Mouse (Mus musculus): ENCODE measurements at regions not wholly inside any gene's neighbourhood (a gene's known extent, or its start where the extent isn't known, plus 50 kb on each side); places are given as distances from the start of the nearest gene placed in this dataset.
A peak's percentile ranks its signal among the peaks of the same experiment; 100 is the strongest.
"Not testable (repeated sequence)": the region's sequence is repeated elsewhere in the genome, so short reads cannot be mapped to it uniquely, and the experiment has no call there.

DNA sequence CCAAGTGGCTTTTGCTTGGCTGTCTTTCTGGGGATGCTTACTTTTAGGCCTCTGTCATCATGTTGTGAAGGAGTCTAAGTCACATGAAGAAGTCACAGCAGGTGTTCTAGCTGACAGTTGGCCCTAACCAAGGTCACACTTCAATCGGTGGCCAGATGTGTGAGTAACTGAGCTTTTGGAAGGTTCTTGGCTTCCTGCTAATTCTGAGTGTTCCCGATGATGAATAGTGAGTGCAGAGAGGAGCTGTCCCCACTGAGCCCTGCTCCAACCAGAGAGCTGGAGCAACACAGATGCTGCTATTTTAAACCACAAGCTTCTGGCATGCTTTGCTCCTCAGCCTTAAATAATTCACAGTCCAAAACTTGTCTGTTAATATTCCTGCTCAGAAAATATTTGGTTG lies 1966.6 kb downstream of the 9330182O14Rik start:
- peak; percentile 9 for DNase-seq (ENCODE audit: low read depth)
- TF ChIP-seq POLR2A (IDR thresholded peaks at IDR 0.05; ENCODE audit: borderline replicate concordance, extremely low read depth, insufficient read depth, insufficient read length, poor library complexity, severe bottlenecking) (no peak), CTCF (IDR thresholded peaks at IDR 0.05; ENCODE audit: borderline replicate concordance, extremely low read depth, insufficient read depth, insufficient read length) (no peak)

DNA sequence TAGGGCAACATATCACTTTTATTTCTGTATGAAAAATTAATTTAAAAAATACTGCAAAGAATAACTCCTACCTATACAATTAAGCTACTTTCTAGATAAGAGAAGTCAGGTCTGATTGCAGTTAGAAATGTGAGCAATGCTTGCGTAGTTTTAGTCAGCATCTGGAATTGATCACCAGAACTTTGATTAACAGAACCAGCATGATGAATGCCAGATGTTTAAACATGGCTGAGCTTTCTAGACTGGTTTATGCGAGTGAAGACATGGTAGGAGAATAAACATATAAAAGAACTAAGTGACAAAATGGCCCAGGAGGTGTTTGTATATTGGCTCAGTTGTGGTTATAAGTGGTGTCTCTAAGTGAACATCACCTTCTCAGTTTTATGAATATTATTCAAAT lies 1970.7 kb downstream of the 9330182O14Rik start:
- no peak for DNase-seq (ENCODE audit: low read depth)
- TF ChIP-seq POLR2A (IDR thresholded peaks at IDR 0.05; ENCODE audit: borderline replicate concordance, extremely low read depth, insufficient read depth, insufficient read length, poor library complexity, severe bottlenecking) = no peak
- no peak for TF ChIP-seq CTCF (IDR thresholded peaks at IDR 0.05; ENCODE audit: borderline replicate concordance, extremely low read depth, insufficient read depth, insufficient read length)

DNA sequence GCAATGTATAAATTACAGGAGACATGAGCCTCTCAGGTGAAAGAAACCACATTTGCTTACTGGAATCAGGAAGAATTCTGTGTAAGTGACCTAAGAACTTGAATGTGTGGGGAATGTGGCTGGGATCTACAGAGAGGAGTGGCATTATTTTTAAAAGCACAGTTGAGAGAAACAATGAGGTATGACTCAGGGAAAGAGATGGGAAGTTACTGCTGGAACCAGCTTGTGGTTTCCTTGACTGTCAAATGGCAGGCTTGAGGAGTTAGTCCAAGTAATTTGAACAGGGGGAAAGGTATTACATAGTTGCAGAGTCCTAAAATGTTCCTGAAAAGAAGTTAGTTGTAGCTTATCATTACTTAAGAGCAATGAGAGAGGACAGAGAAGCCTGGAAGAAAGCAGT lies 1972.9 kb downstream of the 9330182O14Rik start:
- DNase-seq (ENCODE audit: low read depth) = no peak

DNA sequence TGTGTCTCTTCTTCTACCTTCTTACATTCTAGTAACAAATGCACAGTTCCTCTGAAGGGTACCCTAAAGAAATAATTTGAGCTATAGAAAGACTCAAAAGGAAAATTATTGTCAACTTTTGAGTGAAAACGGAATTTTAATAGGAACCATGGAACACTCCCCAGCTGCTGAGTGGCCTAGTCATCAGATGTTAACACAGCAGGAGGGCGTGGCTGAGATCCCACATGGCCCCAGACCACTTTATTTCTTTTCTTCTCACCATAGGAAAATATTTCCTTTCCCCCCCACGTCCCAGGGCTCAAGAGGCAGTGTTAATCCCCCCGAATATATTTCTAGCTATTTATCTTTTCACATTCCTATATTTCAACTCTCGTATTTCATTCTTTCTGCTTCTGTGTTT lies 1977.6 kb downstream of the 9330182O14Rik start:
- DNase-seq (ENCODE audit: low read depth) = no peak
- TF ChIP-seq POLR2A (IDR thresholded peaks at IDR 0.05; ENCODE audit: borderline replicate concordance, extremely low read depth, insufficient read depth, insufficient read length, poor library complexity, severe bottlenecking) (no peak), CTCF (IDR thresholded peaks at IDR 0.05; ENCODE audit: borderline replicate concordance, extremely low read depth, insufficient read depth, insufficient read length) (no peak)

More for the DNA sequence above, 1972.9 kb downstream of the 9330182O14Rik start:
- no peak for TF ChIP-seq CTCF (IDR thresholded peaks at IDR 0.05; ENCODE audit: borderline replicate concordance, extremely low read depth, insufficient read depth, insufficient read length)
- no peak for TF ChIP-seq POLR2A (IDR thresholded peaks at IDR 0.05; ENCODE audit: borderline replicate concordance, extremely low read depth, insufficient read depth, insufficient read length, poor library complexity, severe bottlenecking)

DNA sequence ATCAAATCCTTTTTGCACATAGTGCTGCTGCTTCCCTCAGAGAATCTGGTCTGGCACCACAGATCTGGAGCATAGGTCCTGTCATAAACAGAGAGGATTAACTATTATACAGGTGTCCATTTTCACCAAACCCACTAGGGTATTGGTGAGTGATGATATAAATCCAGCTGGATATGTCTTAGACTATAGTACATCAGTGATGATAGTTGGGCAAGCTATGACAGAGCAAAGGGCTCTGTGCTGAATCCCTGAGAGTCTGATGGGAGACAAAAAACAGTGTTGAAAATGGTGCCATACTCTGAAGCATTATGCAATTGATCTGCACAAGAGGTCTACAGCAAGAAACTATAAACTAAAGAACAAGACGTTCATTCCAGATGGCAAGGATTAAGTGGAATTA lies 1993.3 kb downstream of the 9330182O14Rik start:
- no peak for DNase-seq (ENCODE audit: low read depth)
- TF ChIP-seq CTCF (IDR thresholded peaks at IDR 0.05; ENCODE audit: borderline replicate concordance, extremely low read depth, insufficient read depth, insufficient read length) (no peak), POLR2A (IDR thresholded peaks at IDR 0.05; ENCODE audit: borderline replicate concordance, extremely low read depth, insufficient read depth, insufficient read length, poor library complexity, severe bottlenecking) (no peak)

DNA sequence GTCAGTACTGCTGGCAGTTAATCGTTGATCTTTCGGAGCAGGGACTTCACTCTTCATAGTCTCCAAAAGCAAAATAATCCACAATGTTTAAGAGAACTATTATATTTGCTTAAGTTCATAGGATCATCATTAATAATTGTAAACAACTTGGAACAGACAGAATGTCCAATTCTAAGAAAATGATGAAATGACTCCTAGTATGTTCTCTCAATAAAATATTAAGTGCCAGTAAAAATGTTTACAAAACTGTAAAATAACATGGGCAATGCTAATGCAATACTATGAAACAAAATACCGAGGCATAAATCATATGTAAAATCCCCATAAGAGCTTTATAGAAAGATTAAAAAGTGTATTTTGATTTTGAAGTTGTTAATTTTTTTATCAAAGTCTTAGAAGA lies 1994.8 kb downstream of the 9330182O14Rik start:
- TF ChIP-seq CTCF (IDR thresholded peaks at IDR 0.05; ENCODE audit: borderline replicate concordance, extremely low read depth, insufficient read depth, insufficient read length) = no peak
- TF ChIP-seq POLR2A (IDR thresholded peaks at IDR 0.05; ENCODE audit: borderline replicate concordance, extremely low read depth, insufficient read depth, insufficient read length, poor library complexity, severe bottlenecking) = no peak

DNA sequence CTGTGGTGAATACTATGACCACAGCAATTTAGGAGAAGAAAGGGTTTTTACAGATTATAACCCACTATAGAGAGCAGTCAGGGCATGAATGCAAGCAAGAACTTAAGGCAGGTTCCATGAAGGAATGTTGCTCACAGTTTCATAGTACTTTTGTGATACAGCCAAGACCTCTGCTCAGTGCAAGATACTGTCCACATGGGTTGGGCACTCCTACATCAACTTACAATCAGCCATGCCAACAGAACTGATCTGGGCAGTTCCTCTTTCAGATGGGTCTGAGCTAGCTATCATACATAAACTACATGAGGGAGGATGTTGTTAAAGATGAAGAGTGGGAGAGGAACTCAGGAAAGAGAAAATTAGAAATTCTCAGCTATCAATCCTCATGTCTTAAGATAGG lies 2032.4 kb downstream of the 9330182O14Rik start:
- DNase-seq (ENCODE audit: low read depth) = no peak
- TF ChIP-seq CTCF (IDR thresholded peaks at IDR 0.05; ENCODE audit: borderline replicate concordance, extremely low read depth, insufficient read depth, insufficient read length) (no peak), POLR2A (IDR thresholded peaks at IDR 0.05; ENCODE audit: borderline replicate concordance, extremely low read depth, insufficient read depth, insufficient read length, poor library complexity, severe bottlenecking) (no peak)

More for the DNA sequence above, 1994.8 kb downstream of the 9330182O14Rik start:
- no peak for DNase-seq (ENCODE audit: low read depth)

DNA sequence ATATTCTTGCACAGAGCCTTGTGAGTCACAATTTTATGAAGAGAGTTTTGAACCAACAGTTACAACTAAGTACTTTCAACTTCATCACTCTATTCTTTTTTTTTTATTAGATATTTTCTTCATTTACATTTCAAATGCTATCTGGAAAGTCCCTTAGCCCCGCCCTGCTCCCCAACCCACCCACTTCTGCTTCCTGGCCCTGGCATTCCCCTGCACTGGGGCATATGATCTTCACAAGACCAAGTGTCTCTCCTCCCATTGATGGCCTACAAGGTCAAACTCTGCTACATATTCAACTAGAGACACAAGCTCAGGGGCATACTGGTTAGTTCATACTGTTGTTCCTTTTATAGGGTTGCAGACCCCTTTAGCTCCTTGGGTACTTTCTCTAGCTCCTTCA lies 2043.6 kb downstream of the 9330182O14Rik start:
- not testable (repeated sequence) for DNase-seq (ENCODE audit: low read depth)

DNA sequence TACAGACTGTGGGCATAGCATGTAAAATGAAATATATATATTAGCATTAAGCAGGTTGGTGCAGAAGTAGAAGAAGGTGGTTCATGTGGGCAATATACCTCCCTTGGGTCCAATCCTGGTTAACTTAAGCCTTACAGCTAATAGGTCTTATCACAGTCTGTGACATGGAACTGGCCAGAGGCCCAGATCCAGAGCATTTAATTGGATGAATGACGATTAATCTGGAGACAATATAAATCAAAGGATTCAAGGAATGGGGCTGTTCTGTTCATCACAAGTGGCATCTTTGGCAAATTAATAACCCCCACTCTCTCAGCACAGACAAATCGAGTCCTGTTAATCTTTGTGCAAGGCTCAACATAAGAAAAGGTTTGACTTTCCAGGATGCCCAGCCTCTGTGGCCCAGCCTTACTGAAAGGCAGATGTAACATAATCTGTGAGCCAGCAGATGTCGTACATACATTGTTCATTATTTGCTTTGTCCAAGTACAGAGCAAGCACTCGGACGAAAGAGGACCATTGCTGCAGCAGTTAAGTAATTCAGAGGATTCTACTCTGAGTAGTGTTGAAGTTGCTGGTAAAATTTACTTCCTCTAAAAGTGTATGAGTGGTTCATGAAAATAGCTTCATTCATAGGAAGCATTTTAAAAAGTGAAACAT lies 2073.2 kb downstream of the 9330182O14Rik start:
- DNase-seq (ENCODE audit: low read depth) = peak; percentile 79

DNA sequence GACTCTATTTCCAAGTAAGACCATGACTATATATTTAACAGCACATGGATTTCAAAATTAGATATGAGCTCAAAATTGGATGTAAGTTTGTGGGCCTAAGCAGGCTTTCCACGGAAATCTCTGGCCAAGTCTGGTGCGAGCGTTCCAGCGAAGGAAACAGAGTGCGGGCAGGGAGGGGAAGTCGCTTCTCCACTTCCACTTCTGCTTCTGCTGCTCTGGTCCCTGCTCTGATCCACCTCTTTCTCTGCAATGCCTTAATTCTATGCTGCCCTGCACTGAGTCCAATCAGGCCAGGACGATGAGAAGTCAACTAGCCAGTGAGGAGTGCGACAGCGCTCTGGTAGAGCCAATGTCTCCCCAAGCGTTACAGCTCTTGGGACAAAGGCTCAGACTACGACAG lies 2085.3 kb downstream of the 9330182O14Rik start:
- TF ChIP-seq CTCF (IDR thresholded peaks at IDR 0.05; ENCODE audit: borderline replicate concordance, extremely low read depth, insufficient read depth, insufficient read length) = no peak
- no peak for TF ChIP-seq POLR2A (IDR thresholded peaks at IDR 0.05; ENCODE audit: borderline replicate concordance, extremely low read depth, insufficient read depth, insufficient read length, poor library complexity, severe bottlenecking)

More for the DNA sequence above, 2073.2 kb downstream of the 9330182O14Rik start:
- peak; percentile 41; the same call in 1 of the 2 replicates for TF ChIP-seq CTCF (IDR thresholded peaks at IDR 0.05; ENCODE audit: borderline replicate concordance, extremely low read depth, insufficient read depth, insufficient read length)
- no peak for TF ChIP-seq POLR2A (IDR thresholded peaks at IDR 0.05; ENCODE audit: borderline replicate concordance, extremely low read depth, insufficient read depth, insufficient read length, poor library complexity, severe bottlenecking)

DNA sequence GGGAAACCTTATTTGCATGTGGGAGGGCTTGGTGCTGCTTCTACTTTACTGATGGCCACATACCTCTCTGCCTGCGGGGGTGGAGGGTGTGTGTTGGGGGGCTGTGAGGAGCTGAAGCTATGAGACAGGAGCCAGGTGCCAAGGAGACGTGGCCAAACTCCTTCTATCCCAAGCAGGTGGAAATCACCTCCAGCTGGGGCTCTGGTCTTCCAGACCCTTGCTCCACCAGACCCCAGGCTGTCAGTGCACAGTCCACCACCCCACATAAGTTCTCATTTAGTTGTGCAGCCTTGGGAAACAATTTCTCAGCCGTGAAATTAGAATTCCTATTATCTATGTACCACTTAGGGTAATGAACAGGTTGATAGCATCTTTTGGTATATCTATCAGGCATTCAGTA lies 2085.8 kb downstream of the 9330182O14Rik start:
- no peak for TF ChIP-seq CTCF (IDR thresholded peaks at IDR 0.05; ENCODE audit: borderline replicate concordance, extremely low read depth, insufficient read depth, insufficient read length)
- no peak for TF ChIP-seq POLR2A (IDR thresholded peaks at IDR 0.05; ENCODE audit: borderline replicate concordance, extremely low read depth, insufficient read depth, insufficient read length, poor library complexity, severe bottlenecking)
- DNase-seq (ENCODE audit: low read depth) = no peak

More for the DNA sequence above, 2085.3 kb downstream of the 9330182O14Rik start:
- DNase-seq (ENCODE audit: low read depth) = no peak

DNA sequence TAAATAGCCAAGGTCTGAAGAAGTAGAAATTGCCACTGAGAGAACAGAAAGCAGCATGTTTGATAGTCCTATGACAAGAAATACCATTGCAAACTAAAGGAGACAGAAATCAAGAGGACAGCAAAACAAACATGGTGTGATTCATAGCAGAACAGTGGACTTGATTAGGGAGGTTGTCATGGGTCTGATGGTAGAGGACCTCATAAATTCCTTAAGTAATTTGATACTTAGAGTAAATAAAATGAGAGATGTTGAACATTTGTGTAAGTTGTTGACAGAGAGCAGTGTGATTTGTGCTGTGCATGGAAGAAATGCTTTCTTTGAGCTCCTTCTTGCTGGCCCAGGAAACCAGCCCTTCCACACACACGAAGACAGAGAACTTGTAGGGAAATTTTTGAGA lies 2090.8 kb downstream of the 9330182O14Rik start:
- DNase-seq (ENCODE audit: low read depth) = no peak
- TF ChIP-seq POLR2A (IDR thresholded peaks at IDR 0.05; ENCODE audit: borderline replicate concordance, extremely low read depth, insufficient read depth, insufficient read length, poor library complexity, severe bottlenecking) (no peak), CTCF (IDR thresholded peaks at IDR 0.05; ENCODE audit: borderline replicate concordance, extremely low read depth, insufficient read depth, insufficient read length) (no peak)
